Mouse (Mus musculus) G1E (cell line): ENCODE measurements around the gene Litaf.

Source experiments
- CTCF ChIP-seq: IDR thresholded peaks from 2 replicates; pipeline ENCODE4 v1.5.1; 2012; ENCODE audit warnings: low read depth, low read length, inconsistent platforms, mixed read lengths
- GATA1 ChIP-seq: IDR thresholded peaks from 2 replicates; pipeline ENCODE4 v1.6.1; 2012; ENCODE audit warnings: borderline replicate concordance, low read length, inconsistent platforms, mixed read lengths
- GATA2 ChIP-seq: IDR thresholded peaks from 2 replicates; pipeline ENCODE4 v1.6.1; 2012; ENCODE audit warnings: low read depth, low read length, inconsistent platforms, borderline replicate concordance
- POLR2AphosphoS5 ChIP-seq: IDR thresholded peaks from 2 replicates; pipeline ENCODE4 v1.6.1; 2012; ENCODE audit warnings: low read depth, low read length, inconsistent platforms; ENCODE audit not compliant: insufficient replicate concordance
- TAL1 ChIP-seq: conservative IDR thresholded peaks from 2 replicates; pipeline ENCODE4 v1.6.1; 2012; ENCODE audit warnings: low read depth, low read length, inconsistent platforms, mixed read lengths

DNA sequence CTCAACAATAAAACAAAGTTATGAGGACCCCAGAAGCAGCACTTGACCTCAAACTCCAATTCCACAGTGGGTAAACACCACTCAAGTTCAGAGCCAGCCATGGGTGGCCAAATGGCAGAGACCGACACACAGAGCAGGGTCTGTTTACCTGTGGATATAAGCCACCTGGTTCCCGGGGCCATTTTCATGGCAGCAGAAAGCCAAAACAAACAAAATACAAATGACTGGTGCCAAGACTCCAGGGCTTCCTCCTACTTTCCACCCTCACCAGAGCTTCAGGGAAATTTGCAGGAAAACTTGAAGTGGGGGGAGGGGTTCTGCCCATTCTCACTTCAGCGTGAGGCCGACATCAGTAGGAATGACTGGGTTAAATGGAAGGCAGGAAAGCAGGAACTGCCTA is 75.2 kb downstream of the Litaf start:
- TF ChIP-seq CTCF: no peak
- TF ChIP-seq GATA1: no peak
- no peak for TF ChIP-seq TAL1
- TF ChIP-seq GATA2: no peak
- no peak for TF ChIP-seq POLR2AphosphoS5
